Mouse (Mus musculus) heart, embryonic 16.5 days (tissue): ENCODE data around the gene Rhox8. TPM values are rescaled to one million over a fixed set of nuclear protein-coding genes. Genes with fewer than 3 reads are reported as not detected.
"Not testable (repeated sequence)": the region's sequence is repeated elsewhere in the genome, so short reads cannot be mapped to it uniquely, and the experiment has no call there.

Source experiments
- ATAC-seq: fragments of 200-750 bp; cut with Nextera tagmentation; replicated peaks from 2 replicates; pipeline ENCODE4 v1.8.0; 2017; ENCODE audit warnings: moderate number of reproducible peaks; ENCODE audit not compliant: insufficient read depth, low FRiP score; ENCODE audit errors: extremely low read depth
- H3K27ac ChIP-seq: fragments of 300-500 bp; sonication (generic); 2 replicates; pipeline ENCODE4 v1.5.1; 2014; ENCODE audit warnings: mild to moderate bottlenecking, low read length, control low read depth, moderate library complexity
- H3K27me3 ChIP-seq: fragments of 300-500 bp; sonication (generic); 2 replicates; pipeline ENCODE4 v1.6.1; 2014; ENCODE audit warnings: low read length, mixed read lengths; ENCODE audit not compliant: control insufficient read depth, insufficient read depth
- H3K36me3 ChIP-seq: fragments of 300-500 bp; sonication (generic); 2 replicates; pipeline ENCODE4 v1.6.1; 2014; ENCODE audit not compliant: control insufficient read depth, insufficient read depth
- H3K4me1 ChIP-seq: fragments of 300-500 bp; sonication (generic); 2 replicates; pipeline ENCODE4 v1.6.1; 2014; ENCODE audit warnings: low read length, mixed read lengths; ENCODE audit not compliant: control insufficient read depth, insufficient read depth
- H3K4me2 ChIP-seq: fragments of 300-500 bp; sonication (generic); 2 replicates; pipeline ENCODE4 v1.6.1; 2014; ENCODE audit warnings: low read depth, mild to moderate bottlenecking, control low read depth, low read length
- H3K4me3 ChIP-seq: fragments of 300-500 bp; sonication (generic); 2 replicates; pipeline ENCODE4 v1.5.1; 2014; ENCODE audit warnings: mild to moderate bottlenecking, control low read depth, low read length
- H3K9ac ChIP-seq: fragments of 300-500 bp; sonication (generic); 2 replicates; pipeline ENCODE4 v1.6.1; 2014; ENCODE audit warnings: low read length, control low read depth
- H3K9me3 ChIP-seq: fragments of 300-500 bp; sonication (generic); replicated peaks from 2 replicates; pipeline ENCODE4 v1.6.1; 2016; ENCODE audit warnings: low read length; ENCODE audit not compliant: control insufficient read depth
- WGBS: fragments of 180-500 bp; shearing (Covaris S2); extraction: QIAGEN DNeasy Blood & Tissue Kit; methylation state at CpG from one replicate; pipeline ENCODE4 v1.1.7; 2014; 5-methylcytosine and 5-hydroxymethylcytosine counted together
- polyA plus RNA-seq: library from polyadenylated mRNA; unstranded; fragments of >200 nt; fragmentation: Nextera tagmentation; extraction: Ambion mirVana; gene quantifications from 2 replicates; pipeline ENCODE4 v1.2.1, GENCODE M21; 2015

Rhox8 gene
- not detected in 2 replicates for polyA plus RNA-seq

- no peak within 1 kb of the TSS for H3K9ac ChIP-seq
- H3K9me3 ChIP-seq: no peaks in the 10 kb centered on the region
- no peak for ATAC-seq
- no peak within 1 kb of the TSS for H3K27ac ChIP-seq
- 64% methylated on average over 4 of the region's 4 CpGs for WGBS
- no peaks in the 10 kb centered on the region for H3K27me3 ChIP-seq
- H3K4me2 ChIP-seq: no peak within 1 kb of the TSS
- no peaks in the 10 kb centered on the region for H3K4me1 ChIP-seq
- no peak within 1 kb of the TSS for H3K4me3 ChIP-seq
- H3K36me3 ChIP-seq: no peaks in the 10 kb centered on the region
These were observed at the start of gene Rhox8 for GRCm38 (mm10) chrX:37878844-37879243. TSS of gene Rhox8 (minus strand) at chrX:37878944.

- Histone ChIP-seq H3K4me2 (no peak overlapping the region), H3K27ac (no peak overlapping the region), H3K4me3 (no peak overlapping the region), H3K27me3 (no peaks in the 10 kb centered on the region), H3K4me1 (no peaks in the 10 kb centered on the region), H3K9me3 (no peaks in the 10 kb centered on the region), H3K9ac (no peak overlapping the region), H3K36me3 (no peaks in the 10 kb centered on the region)
- 57% methylated on average over 4 of the region's 4 CpGs for WGBS
- ATAC-seq: no peak
These were observed 37.6 kb upstream of the Rhox8 start for GRCm38 (mm10) chrX:37916311-37916710.

- Histone ChIP-seq H3K9ac (no peak overlapping the region), H3K4me2 (no peak overlapping the region), H3K9me3 (no peaks in the 10 kb centered on the region), H3K4me1 (no peaks in the 10 kb centered on the region), H3K27ac (no peak overlapping the region), H3K4me3 (no peak overlapping the region), H3K27me3 (no peaks in the 10 kb centered on the region), H3K36me3 (no peaks in the 10 kb centered on the region)
- WGBS: 47% methylated on average over 7 of the region's 7 CpGs
- ATAC-seq: no peak
These were observed 29.8 kb upstream of the Rhox8 start for GRCm38 (mm10) chrX:37908581-37908980.

GRCm38 (mm10) chrX:37903727-37904126 lies 25.0 kb upstream of the Rhox8 start:
- Histone ChIP-seq H3K4me1 (no peaks in the 10 kb centered on the region), H3K27me3 (no peaks in the 10 kb centered on the region), H3K36me3 (no peaks in the 10 kb centered on the region), H3K4me2 (no peak overlapping the region), H3K27ac (no peak overlapping the region), H3K4me3 (no peak overlapping the region), H3K9me3 (no peaks in the 10 kb centered on the region), H3K9ac (no peak overlapping the region)
- ATAC-seq: no peak
- 53% methylated on average over 5 of the region's 5 CpGs for WGBS

- H3K9me3 ChIP-seq, H3K4me2 ChIP-seq, H3K27me3 ChIP-seq, H3K9ac ChIP-seq, H3K27ac ChIP-seq, ATAC-seq, H3K4me1 ChIP-seq, H3K4me3 ChIP-seq, H3K36me3 ChIP-seq: not testable (repeated sequence)
- 93% methylated on average over 5 of the region's 18 CpGs for WGBS
These were observed 22.9 kb upstream of the Rhox8 start, which contains the start of gene Rhox9 for GRCm38 (mm10) chrX:37901670-37902069. TSS of gene Rhox9 (minus strand) at chrX:37901770.

- H3K9me3 ChIP-seq, ATAC-seq, H3K4me1 ChIP-seq, H3K27ac ChIP-seq, H3K36me3 ChIP-seq, H3K4me3 ChIP-seq, H3K9ac ChIP-seq, H3K27me3 ChIP-seq, H3K4me2 ChIP-seq: not testable (repeated sequence)
- 51% methylated on average over 9 of the region's 9 CpGs for WGBS
These were observed 18.4 kb upstream of the Rhox8 start, which contains the start of gene Rhox7b for GRCm38 (mm10) chrX:37897132-37897531. TSS of gene Rhox7b (minus strand) at chrX:37897232.

- 100% methylated on average over 2 of the region's 2 CpGs for WGBS
- Histone ChIP-seq H3K36me3 (no peaks in the 10 kb centered on the region), H3K9me3 (no peaks in the 10 kb centered on the region), H3K4me1 (no peaks in the 10 kb centered on the region), H3K9ac (no peak overlapping the region), H3K4me2 (no peak overlapping the region), H3K27ac (no peak overlapping the region), H3K4me3 (no peak overlapping the region), H3K27me3 (no peaks in the 10 kb centered on the region)
- ATAC-seq: no peak
These were observed 7.1 kb downstream of the Rhox8 start for GRCm38 (mm10) chrX:37871641-37872040.

- H3K36me3 ChIP-seq, H3K9me3 ChIP-seq, ATAC-seq, H3K4me1 ChIP-seq, H3K27me3 ChIP-seq, H3K27ac ChIP-seq, H3K9ac ChIP-seq, H3K4me3 ChIP-seq, H3K4me2 ChIP-seq: not testable (repeated sequence)
- WGBS: 55% methylated on average over 8 of the region's 8 CpGs
These were observed 47.4 kb downstream of the Rhox8 start, which contains the start of gene Rhox7a for GRCm38 (mm10) chrX:37831386-37831785. TSS of gene Rhox7a (plus strand) at chrX:37831686.

- not testable (repeated sequence) for H3K9me3 ChIP-seq, H3K4me3 ChIP-seq, H3K27me3 ChIP-seq, H3K4me2 ChIP-seq, H3K36me3 ChIP-seq, ATAC-seq, H3K4me1 ChIP-seq, H3K27ac ChIP-seq, H3K9ac ChIP-seq
- WGBS: 81% methylated on average over 4 of the region's 12 CpGs
These were observed 52.1 kb downstream of the Rhox8 start, which contains the start of gene Rhox6 for GRCm38 (mm10) chrX:37826610-37827009. TSS of gene Rhox6 (plus strand) at chrX:37826910.
